Mouse (Mus musculus): ENCODE results near the gene Gm20547.
"Not testable (repeated sequence)": the region's sequence is repeated elsewhere in the genome, so short reads cannot be mapped to it uniquely, and the experiment has no call there.

Gm20547 gene

GRCm38 (mm10) chr17:34853511-34853910, 28.3 kb downstream of the Gm20547 start:
- in situ Hi-C loops (cut with MboI) = no loop called here

DNA sequence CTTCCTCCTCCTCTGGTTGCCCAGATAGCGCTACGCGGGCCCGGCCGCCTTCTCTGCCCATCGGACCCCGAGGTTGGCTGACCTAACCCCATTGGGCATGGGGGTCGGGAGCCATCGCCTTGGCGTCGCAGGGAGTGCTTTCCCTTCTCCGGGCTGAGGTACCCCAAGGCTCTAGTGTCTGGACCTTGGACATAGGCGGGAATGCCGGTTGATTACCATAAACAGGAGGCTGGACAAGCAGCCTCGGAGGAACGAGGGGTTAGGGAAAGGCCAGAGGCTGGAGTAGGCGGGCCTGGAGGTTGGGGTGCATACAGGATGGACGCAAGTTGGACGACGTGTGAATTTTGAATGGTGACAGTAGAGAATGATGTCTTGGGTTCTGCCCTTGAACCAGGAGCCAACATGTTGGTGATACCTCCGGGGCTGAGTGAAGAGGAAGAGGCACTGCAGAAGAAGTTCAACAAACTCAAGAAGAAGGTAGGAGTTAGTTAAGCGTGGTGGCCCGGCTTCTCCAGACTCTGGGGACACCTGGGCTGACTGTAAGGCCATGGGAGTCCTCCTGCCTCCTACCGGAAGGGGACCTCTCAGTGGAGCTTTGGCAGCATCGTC, 31.2 kb downstream of the Gm20547 start:
- in situ Hi-C loops (cut with MboI) = no loop called here

DNA sequence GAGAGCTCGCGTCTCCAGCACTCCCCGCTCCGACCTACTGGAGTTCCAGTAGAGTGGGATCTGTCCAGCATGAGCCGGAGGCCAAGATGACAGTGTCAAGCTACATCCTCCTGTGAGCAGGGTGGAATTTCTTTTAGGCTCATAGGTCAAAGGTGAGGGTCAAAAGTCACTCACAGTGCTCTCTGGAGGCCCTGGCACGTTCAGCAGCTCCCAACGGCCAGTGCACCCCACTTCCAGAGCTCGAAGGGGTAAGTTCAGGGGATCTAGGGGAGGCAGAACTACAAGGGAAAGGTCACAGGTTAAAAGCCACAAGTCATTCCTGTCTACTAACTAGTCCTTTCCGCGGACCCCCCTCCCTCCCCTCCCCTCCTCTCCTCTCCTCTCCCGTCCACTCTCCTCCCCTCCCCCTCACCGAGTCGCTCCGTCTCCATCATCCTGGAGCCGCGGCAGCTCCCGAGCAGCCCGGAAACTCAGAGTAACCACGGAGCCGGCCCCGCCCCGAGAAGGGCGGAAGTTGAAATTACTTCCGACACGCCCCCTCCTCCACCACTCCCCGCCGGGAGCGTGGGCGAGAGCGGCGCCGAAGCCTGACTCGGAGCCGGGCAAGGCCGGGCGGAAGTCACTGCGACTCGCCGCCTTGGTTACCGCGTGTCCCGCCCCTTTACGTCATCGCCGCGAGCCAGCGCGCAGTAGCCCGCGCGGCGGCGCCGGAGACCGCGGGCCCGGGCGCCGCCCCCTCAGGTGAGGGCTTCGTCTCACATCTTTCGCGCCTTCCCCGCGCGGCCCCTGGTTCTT, 31.9 kb downstream of the Gm20547 start, which contains the start of the genes Skiv2l and Nelfe:
Gene Skiv2l, minus strand, starts transcription at position 489 of the 795 bp plus-strand sequence.
Gene Nelfe, plus strand, starts transcription at position 670 of the 795 bp plus-strand sequence.
- in situ Hi-C loops (cut with MboI) = no loop called here

- in situ Hi-C loops (cut with MboI) = no loop called here
Observed at GRCm38 (mm10) chr17:34847615-34848014, 34.2 kb downstream of the Gm20547 start.

DNA sequence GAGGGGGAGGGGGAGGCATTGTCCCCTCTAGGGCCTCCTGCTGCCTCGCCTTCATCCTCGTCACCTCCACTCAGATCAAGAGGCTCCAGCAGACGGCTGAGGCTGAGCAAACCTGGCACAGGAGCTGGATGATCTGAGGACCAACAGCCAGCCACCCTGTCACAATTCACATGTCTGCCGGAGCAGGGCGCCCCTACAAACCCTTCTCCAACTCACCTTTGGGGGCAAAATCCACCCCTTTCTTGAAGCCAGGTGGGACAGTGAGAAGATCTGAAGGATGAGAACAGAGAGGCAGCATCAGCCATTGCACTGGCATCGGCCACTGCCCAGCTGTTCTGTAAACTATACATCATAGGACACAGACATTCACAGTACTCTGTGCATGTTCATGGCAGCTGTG, 34.6 kb downstream of the Gm20547 start:
- in situ Hi-C loops (cut with MboI) = no loop called here

DNA sequence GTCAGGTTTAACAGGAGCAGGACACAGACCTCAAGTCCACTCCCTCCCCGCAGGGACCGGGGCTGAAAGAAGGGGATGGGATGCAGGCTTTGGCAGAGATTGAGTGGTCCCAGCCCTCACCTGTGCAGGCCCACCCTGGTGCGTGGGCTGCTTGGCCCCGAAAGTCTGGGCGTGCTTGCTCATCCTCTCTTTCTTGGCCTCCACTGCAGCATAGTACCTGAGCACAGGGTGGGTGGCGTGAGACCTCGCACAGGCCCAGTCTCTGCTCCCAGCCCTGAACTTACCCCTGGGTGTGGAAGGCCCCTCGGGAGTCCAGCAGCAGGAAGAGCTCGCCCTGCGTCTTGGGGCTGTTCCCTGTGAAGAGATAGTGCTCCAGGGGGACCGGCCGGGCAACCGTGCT, 37.0 kb downstream of the Gm20547 start:
- in situ Hi-C loops (cut with MboI) = no loop called here

GRCm38 (mm10) chr17:34840736-34841307, 41.0 kb downstream of the Gm20547 start:
- in situ Hi-C loops (cut with MboI) = no loop called here

GRCm38 (mm10) chr17:34838785-34839184, 43.1 kb downstream of the Gm20547 start:
- in situ Hi-C loops (cut with MboI) = no loop called here

- in situ Hi-C loops (cut with MboI) = no loop called here
Observed at GRCm38 (mm10) chr17:34837464-34838324, 44.1 kb downstream of the Gm20547 start.

DNA sequence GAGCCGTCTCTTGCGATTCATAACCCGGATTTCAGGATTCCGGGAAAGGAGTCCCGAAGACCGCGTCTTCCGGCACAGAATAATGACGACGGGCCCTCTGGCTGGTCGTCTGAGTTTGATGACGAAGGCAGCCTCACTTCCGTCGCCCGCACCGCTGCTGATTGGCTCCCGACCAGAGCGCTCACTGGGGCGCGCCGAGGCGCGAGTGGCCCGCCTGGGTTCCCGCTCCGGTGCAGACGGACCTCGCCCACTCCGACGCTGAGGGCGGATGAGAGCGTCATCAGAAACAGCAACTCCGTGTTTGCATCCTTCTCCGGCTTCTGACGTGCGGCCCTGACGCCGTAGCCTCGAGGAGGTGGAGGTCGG, 45.0 kb downstream of the Gm20547 start, which contains the start of the genes Stk19 and Dxo:
Gene Stk19, minus strand, starts transcription at position 90 of the 366 bp plus-strand sequence.
Gene Dxo, plus strand, starts transcription at position 164 of the 366 bp plus-strand sequence.
- in situ Hi-C loops (cut with MboI) = no loop called here

DNA sequence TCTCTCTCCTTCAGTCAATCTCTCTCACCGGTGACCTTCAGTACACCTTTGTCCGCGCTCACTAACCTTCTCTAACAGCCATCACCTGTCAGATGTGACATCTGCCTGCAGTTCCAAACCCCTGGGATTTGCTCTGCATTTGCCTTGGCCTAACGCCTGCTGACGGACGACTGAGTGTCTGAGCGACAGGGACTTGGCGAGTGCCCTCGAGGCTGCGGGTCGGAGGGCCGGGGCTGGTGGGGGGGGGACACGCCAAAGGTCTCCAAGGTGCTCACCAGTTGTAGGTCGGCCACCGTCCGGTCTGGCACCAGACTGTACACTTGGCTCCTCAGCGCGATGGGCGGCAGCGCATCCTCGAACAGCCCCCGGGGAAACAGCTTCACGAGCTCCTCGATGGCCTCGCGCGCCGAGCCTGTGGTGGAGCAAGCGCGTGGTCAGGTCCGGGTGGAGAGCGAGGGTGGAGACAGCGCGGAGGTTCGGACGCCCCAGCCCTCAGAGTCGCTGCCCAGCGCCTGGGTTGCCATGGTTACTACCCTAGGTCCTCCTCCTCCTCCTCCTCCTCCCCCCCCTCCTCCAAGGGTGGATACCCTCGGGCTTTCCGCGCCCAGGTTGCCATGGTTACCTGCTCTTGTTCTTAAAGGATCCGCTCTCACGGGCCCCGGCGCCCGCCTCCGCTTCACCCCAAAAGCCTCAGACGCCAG, 45.5 kb downstream of the Gm20547 start:
- in situ Hi-C loops (cut with MboI) = no loop called here

DNA sequence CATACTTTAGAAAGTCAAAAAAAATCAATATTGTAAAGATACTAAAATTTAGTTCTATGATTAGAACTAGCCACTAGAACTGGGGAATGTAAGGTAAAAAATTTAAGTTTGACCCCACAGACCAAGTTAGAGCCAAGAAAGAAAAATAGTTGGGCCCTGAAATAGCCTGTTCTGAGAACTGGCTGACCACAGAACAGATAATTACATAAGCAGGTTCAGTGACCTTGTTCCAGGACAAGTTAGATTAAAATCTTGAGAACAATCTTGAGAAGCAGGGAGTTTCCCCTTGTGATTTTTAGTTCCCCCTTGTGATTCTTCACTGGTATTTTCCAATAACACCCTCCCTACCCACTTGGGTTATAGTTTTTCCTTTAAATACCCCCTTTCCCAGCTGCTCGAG, 51.1 kb downstream of the Gm20547 start:
- in situ Hi-C loops (cut with MboI) = not testable (repeated sequence)

- in situ Hi-C loops (cut with MboI) = no loop called here
Observed at GRCm38 (mm10) chr17:34814818-34815370, 66.9 kb downstream of the Gm20547 start.

DNA sequence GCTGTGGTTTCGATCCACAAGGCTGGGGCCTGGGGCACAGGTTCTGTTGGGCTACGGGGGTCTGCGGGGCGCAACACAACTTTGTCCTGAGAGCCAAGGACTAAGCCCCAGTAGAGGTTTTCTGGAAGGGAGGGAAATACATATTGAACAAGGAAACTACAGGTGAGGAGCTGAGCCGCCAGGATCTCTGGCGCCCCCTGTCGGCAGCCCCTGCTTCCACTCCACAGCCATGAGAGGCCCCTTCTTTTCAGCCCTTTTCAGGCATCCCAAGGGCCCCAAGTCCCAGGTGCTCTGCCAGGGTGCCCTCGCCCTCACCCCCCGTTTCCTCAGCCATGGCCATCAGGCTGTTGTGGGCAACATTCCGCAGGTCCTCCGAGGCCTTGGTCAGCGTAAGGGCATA, 68.1 kb downstream of the Gm20547 start:
- in situ Hi-C loops (cut with MboI) = not testable (repeated sequence)

GRCm38 (mm10) chr17:34811275-34811674, 70.6 kb downstream of the Gm20547 start:
- in situ Hi-C loops (cut with MboI) = no loop called here

- in situ Hi-C loops (cut with MboI) = not testable (repeated sequence)
Observed at GRCm38 (mm10) chr17:34810811-34811210, 71.0 kb downstream of the Gm20547 start.

GRCm38 (mm10) chr17:34810411-34810810, 71.4 kb downstream of the Gm20547 start:
- in situ Hi-C loops (cut with MboI) = not testable (repeated sequence)

GRCm38 (mm10) chr17:34808599-34809205, 73.1 kb downstream of the Gm20547 start:
- in situ Hi-C loops (cut with MboI) = no loop called here

DNA sequence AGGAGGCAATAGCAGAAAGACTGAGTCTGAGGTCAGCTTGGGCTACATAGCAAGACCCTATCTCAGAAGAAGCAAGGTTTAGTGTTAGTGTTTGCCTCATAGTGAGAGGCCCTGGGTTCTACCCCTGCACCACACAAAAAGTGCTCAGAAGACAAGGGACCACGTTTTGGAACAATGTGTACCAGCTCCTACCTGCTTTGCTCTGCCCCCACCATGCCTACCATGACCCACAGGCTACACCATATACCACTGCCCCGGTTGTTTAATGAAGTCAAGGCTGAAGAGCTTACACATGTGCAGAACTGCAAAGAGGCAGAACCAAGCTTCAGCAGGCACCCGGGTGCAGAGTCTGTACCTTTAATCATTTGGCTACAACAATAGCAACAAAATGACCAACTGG, 74.7 kb downstream of the Gm20547 start:
- in situ Hi-C loops (cut with MboI) = no loop called here

All from mature B cell (primary cell).